ENCODE assay signal across 18 mouse cellular contexts in the genomic region with DNA sequence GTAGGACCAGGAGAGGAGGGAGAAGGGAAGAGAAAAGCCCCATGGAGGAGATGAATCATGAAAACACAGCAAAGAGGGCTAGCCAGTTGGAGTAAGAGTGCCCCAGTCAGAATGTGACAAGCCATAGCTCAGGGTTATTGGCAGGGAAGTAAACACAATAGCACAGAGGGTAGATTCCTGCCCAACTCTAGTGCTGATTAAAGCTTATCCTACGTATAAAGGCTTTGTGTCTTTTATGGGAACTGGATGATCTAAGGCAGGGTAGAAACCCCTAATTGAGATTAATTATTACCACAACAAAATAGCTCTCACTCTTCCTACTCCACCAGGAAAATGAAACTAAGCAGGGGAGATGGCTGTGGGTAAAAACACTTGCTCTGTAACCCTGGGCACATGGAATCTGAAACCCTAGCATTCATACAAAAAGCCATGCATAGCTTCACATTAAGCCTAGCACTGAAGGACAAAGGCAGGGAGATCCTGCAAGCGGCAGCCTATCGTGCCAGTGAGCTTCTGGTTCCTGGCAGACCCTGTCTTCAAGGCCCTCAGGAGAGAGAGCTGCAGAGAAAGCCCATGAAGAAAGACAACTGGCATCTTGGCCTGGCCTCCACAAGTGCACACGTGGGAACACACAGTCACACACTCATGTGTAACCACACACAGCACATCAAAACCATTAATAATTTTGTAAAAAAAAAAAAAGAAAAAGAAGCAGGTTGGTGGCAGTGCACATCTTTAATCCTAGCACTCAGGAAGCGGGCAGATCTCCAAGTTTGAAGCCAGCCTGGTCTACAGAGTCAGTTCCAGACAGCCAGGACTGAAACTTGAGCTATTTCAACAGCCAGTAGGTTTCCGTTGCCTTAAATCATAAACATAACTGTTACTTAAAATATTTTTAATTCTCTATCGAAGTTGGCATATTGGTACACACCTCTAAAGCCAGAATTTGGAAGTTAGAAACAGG. TPM values are rescaled to one million over a fixed set of nuclear protein-coding genes. Genes with fewer than 3 reads are reported as not detected.
DNase-seq lines count a peak whose midpoint lies in the region; ATAC-seq and TF ChIP-seq lines count a peak whose summit lies in the region.
"Had no signal": no experiment of that assay in that cellular context is flagged by ENCODE, and none has a peak within 500 bp of the region (broad histone marks: within the 10 kb centered on the region; RNA-seq: fewer than 3 reads in every experiment).

No protein-coding gene starts in this region.

- H3K27ac ChIP-seq in gastrocnemius, adult 2 months, result peak overlapping the region; percentile 53
- H3K27ac ChIP-seq in kidney, adult 2 months (ENCODE audit: insufficient read depth, low read depth, low read length), result peak overlapping the region; percentile 26; the same call in 1 of the 2 replicates
- no peak overlapping the region for H3K27ac ChIP-seq in forebrain, embryonic 16.5 days (ENCODE audit: low read length)
- H3K27ac ChIP-seq: hindbrain, embryonic 15.5 days; neural tube, embryonic 15.5 days; stomach, embryonic 15.5 days had no signal

- H3K4me1 ChIP-seq in kidney, adult 2 months (ENCODE audit: control insufficient read depth, insufficient read depth, low read length), result peaks cover 4% of the 10 kb centered on the region; the same call in 1 of the 2 replicates
- H3K4me1 ChIP-seq in forebrain, embryonic 16.5 days (replicated peaks; ENCODE audit: control insufficient read depth, insufficient read depth, low read length), result no peaks in the 10 kb centered on the region
- H3K4me1 ChIP-seq: hindbrain, embryonic 15.5 days; neural tube, embryonic 15.5 days; stomach, embryonic 15.5 days had no signal

- no peak for DNase-seq in gastrocnemius, adult 2 months
- DNase-seq in gastrocnemius, adult 8-10 months (ENCODE audit: low spot score in 2 of 2), result no peak
- peak; percentile 7 for DNase-seq in kidney, adult 2 months
- no peak for DNase-seq in kidney, adult 8-10 months
- peak; percentile 48 for DNase-seq in brain, embryonic 14.5 days (ENCODE audit: low read depth)
- DNase-seq in lung, adult 18-20 months, result no peak
- DNase-seq: cerebellum, adult 18-20 months; kidney, postnatal 25 days; layer of hippocampus, adult 9-11 months; lung, postnatal 36 days; retina, postnatal 1 day had no signal

- H3K27me3 ChIP-seq in kidney, adult 2 months (replicated peaks; ENCODE audit: control insufficient read depth, insufficient read depth, low read length), result no peaks in the 10 kb centered on the region
- no peaks in the 10 kb centered on the region for H3K27me3 ChIP-seq in forebrain, embryonic 16.5 days (replicated peaks; ENCODE audit: control insufficient read depth, insufficient read depth, low read length)
- H3K27me3 ChIP-seq: hindbrain, embryonic 15.5 days; neural tube, embryonic 15.5 days; stomach, embryonic 15.5 days had no signal

- peaks cover 12% of the 10 kb centered on the region for H3K36me3 ChIP-seq in kidney, adult 2 months (ENCODE audit: control insufficient read depth, insufficient read depth, low read length)
- peaks cover 30% of the 10 kb centered on the region for H3K36me3 ChIP-seq in forebrain, embryonic 16.5 days (ENCODE audit: control insufficient read depth, insufficient read depth)

- H3K9me3 ChIP-seq in forebrain, embryonic 16.5 days (ENCODE audit: control insufficient read depth, low read length), result no peaks in the 10 kb centered on the region
- H3K9me3 ChIP-seq: hindbrain, embryonic 15.5 days; neural tube, embryonic 15.5 days; stomach, embryonic 15.5 days had no signal

- no peak overlapping the region for H3K4me3 ChIP-seq in gastrocnemius, adult 2 months
- no peak overlapping the region for H3K4me3 ChIP-seq in kidney, adult 2 months (ENCODE audit: insufficient read depth, low read depth, low read length)
- H3K4me3 ChIP-seq in forebrain, embryonic 16.5 days (replicated peaks; ENCODE audit: low read length), result no peak overlapping the region
- H3K4me3 ChIP-seq: erythroblast, embryonic 14.5 days; hindbrain, embryonic 15.5 days; neural tube, embryonic 15.5 days; stomach, embryonic 15.5 days had no signal

- 52% methylated on average over 7 of the region's 7 CpGs for whole genome bisulfite sequencing in kidney, adult 2 months
- WGBS in forebrain, embryonic 16.5 days, result 52% methylated on average over 7 of the region's 7 CpGs

- no peak overlapping the region for H3K9ac ChIP-seq in forebrain, embryonic 16.5 days (replicated peaks; ENCODE audit: low read depth, low read length)
- H3K9ac ChIP-seq: hindbrain, embryonic 15.5 days; neural tube, embryonic 15.5 days; stomach, embryonic 15.5 days had no signal

- peak; percentile 65 for ATAC-seq in forebrain, embryonic 16.5 days
- ATAC-seq: CD4-positive, CD25-positive, alpha-beta regulatory T cell, adult 4 months had no signal

- TF ChIP-seq CTCF in gastrocnemius, adult 2 months (IDR thresholded peaks at IDR 0.05), result no peak
- no peak for TF ChIP-seq CTCF in kidney, adult 2 months (conservative IDR thresholded peaks at IDR 0.05; ENCODE audit: insufficient read depth, insufficient read length, low read depth, low read length)
- TF ChIP-seq CTCF in brain, embryonic 14.5 days (IDR thresholded peaks at IDR 0.05; ENCODE audit: borderline replicate concordance, extremely low read depth, insufficient read depth, insufficient read length), result no peak

- TF ChIP-seq POLR2A in kidney, adult 2 months (IDR thresholded peaks at IDR 0.05; ENCODE audit: low read depth, low read length), result no peak
- no peak for TF ChIP-seq POLR2A in brain, embryonic 14.5 days (IDR thresholded peaks at IDR 0.05; ENCODE audit: borderline replicate concordance, extremely low read depth, insufficient read depth, insufficient read length, poor library complexity, severe bottlenecking)

- intact Hi-C loops in gastrocnemius, adult 2 months (cut with DNase I), result no loop called here

- H3K4me2 ChIP-seq in forebrain, embryonic 16.5 days (ENCODE audit: low read length), result no peak overlapping the region
- H3K4me2 ChIP-seq: hindbrain, embryonic 15.5 days; midbrain, embryonic 11.5 days; neural tube, embryonic 15.5 days; stomach, embryonic 15.5 days had no signal

RNA-seq across cellular contexts. Expression of a gene that starts 9.1 kb away (rescaled TPM):
- total RNA-seq in gastrocnemius, adult 2 months (2021), result 10 to 100 TPM; 12.7 to 13.9 TPM
- total RNA-seq in gastrocnemius, adult 8-10 months (2022), result 10 to 100 TPM; 10.8 to 13.1 (median 11.9) TPM
- 23.9 and 27.7 TPM in 2 replicates for polyA plus RNA-seq in kidney, adult 2 months (2012; rRNA removed)
- 17.0 and 22.8 TPM in 2 replicates for polyA plus RNA-seq in brain, embryonic 14.5 days (2012; rRNA removed)
- polyA plus RNA-seq in forebrain, embryonic 16.5 days (2015; fragmentation: Nextera tagmentation; extraction: Ambion mirVana), result 7.5 and 8.5 TPM in 2 replicates

RNA-seq across cellular contexts. Expression of a gene that starts 35.4 kb away (rescaled TPM):
- 1 to 10 TPM; 4.3 to 6.3 TPM for total RNA-seq in gastrocnemius, adult 2 months (2021)
- total RNA-seq in gastrocnemius, adult 8-10 months (2022), result 1 to 10 TPM; 1.9 to 4.3 (median 3.3) TPM
- 15.1 and 16.4 TPM in 2 replicates for polyA plus RNA-seq in kidney, adult 2 months (2012; rRNA removed)
- polyA plus RNA-seq in brain, embryonic 14.5 days (2012; rRNA removed), result 38.6 and 41.7 TPM in 2 replicates
- 25.5 and 30.8 TPM in 2 replicates for polyA plus RNA-seq in forebrain, embryonic 16.5 days (2015; fragmentation: Nextera tagmentation; extraction: Ambion mirVana)

Comparison
In these comparisons a context has a peak if more than half of its experiments do, and no peak if none do; other contexts are left out.
1. DNase-seq: peak in kidney, adult 2 months (single experiment) and brain, embryonic 14.5 days (single experiment); none in gastrocnemius, adult 2 months (single experiment), gastrocnemius, adult 8-10 months (0 of 2), kidney, adult 8-10 months (0 of 2) and lung, adult 18-20 months (0 of 2).